Mouse (Mus musculus) layer of hippocampus, adult 11-12 months (tissue): Measurements from ENCODE around the gene Vmn1r4.

Source experiments
- DNase-seq: peaks from one replicate; pipeline ENCODE4 v3.0.0; 2022; ENCODE audit warnings: low spot score

Vmn1r4 gene

GRCm38 (mm10) chr6:56917578-56918368 is 6.0 kb upstream of the Vmn1r4 start:
- DNase-seq = no peak

- no peak for DNase-seq
Observed at GRCm38 (mm10) chr6:56919330-56920044, 4.3 kb upstream of the Vmn1r4 start.

GRCm38 (mm10) chr6:56920222-56921092 is 3.4 kb upstream of the Vmn1r4 start:
- no peak for DNase-seq

- no peak for DNase-seq
Observed at GRCm38 (mm10) chr6:56923331-56923725, 487 bp upstream of the Vmn1r4 start.

- DNase-seq = no peak
Observed at GRCm38 (mm10) chr6:56931648-56932415, 8.0 kb downstream of the Vmn1r4 start.

- no peak for DNase-seq
Observed at GRCm38 (mm10) chr6:56932464-56932863, 8.6 kb downstream of the Vmn1r4 start.

- no peak for DNase-seq
Observed at GRCm38 (mm10) chr6:56934366-56934765, 10.6 kb downstream of the Vmn1r4 start.

GRCm38 (mm10) chr6:56956436-56956835 is 32.6 kb downstream of the Vmn1r4 start:
- DNase-seq = no peak

- no peak for DNase-seq
Observed at GRCm38 (mm10) chr6:56969973-56970372, 46.2 kb downstream of the Vmn1r4 start, which contains the start of gene Vmn1r5. TSS of gene Vmn1r5 (plus strand) at chr6:56970273.

GRCm38 (mm10) chr6:56996943-56997342 is 73.1 kb downstream of the Vmn1r4 start, which contains the start of gene Vmn1r6:
TSS of gene Vmn1r6 (plus strand) at chr6:56997243.
- no peak for DNase-seq
